In the genomic region with DNA sequence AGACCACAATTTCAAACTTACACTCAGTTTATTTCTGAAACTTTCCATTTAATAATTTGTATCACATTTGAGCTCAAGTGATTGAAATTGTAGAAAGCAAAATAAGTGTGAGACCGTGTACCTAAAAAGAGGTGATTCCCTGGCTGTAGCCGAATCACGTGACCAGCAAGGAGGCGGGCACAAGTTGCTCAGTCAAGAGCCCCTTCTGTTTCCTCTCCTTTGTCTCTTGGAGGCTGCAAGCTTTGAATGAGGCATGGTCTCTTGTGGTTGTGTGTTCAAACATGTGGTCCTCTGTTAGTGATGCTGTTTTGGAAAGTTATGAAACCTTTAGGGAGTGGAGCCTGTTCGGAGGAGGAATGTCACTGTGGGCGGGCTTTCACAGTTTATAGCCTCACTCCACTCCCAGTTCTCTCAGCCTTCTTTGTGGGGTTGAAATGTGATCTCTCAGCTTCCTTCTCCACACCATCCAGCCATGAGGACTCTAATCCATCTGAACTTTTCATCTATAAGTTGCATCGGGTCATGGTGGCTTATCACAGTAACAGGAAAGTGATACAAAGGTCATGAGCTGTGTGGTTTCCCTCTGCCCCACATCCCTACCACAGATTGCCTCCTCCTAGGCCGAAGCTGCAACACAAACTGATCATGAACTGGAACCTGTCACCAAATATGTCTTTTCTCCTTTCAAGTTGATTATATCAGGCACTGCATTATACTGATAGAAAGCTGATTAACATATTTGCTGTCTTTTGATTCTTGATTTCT, we compare ENCODE assay signal across 26 mouse cellular contexts.
DNase-seq lines count a peak whose midpoint lies in the region; ATAC-seq lines count a peak whose summit lies in the region.
"Had no signal": no experiment of that assay in that cellular context is flagged by ENCODE, and none has a peak within 500 bp of the region (broad histone marks: within the 10 kb centered on the region; RNA-seq: fewer than 3 reads in every experiment).

No protein-coding gene starts in this region.

- H3K36me3 ChIP-seq in midbrain, embryonic 10.5 days, result no peaks in the 10 kb centered on the region
- H3K36me3 ChIP-seq in midbrain, embryonic 11.5 days (ENCODE audit: control insufficient read depth, insufficient read depth, low read length), result no peaks in the 10 kb centered on the region
- H3K36me3 ChIP-seq: embryonic facial prominence, embryonic 12.5 days; forebrain, embryonic 12.5 days; hindbrain, embryonic 10.5 days; limb, embryonic 15.5 days; neural tube, embryonic 15.5 days had no signal

- no peak overlapping the region for H3K4me3 ChIP-seq in midbrain, embryonic 10.5 days
- no peak overlapping the region for H3K4me3 ChIP-seq in midbrain, embryonic 11.5 days (ENCODE audit: low read depth, low read length)
- H3K4me3 ChIP-seq: embryonic facial prominence, embryonic 12.5 days; erythroblast, embryonic 14.5 days; forebrain, embryonic 12.5 days; hindbrain, embryonic 10.5 days; limb, embryonic 15.5 days; megakaryocyte, embryonic 14.5 days; neural tube, embryonic 15.5 days had no signal

- no peaks in the 10 kb centered on the region for H3K4me1 ChIP-seq in midbrain, embryonic 10.5 days
- H3K4me1 ChIP-seq in midbrain, embryonic 11.5 days (ENCODE audit: control insufficient read depth, insufficient read depth, low read length), result no peaks in the 10 kb centered on the region
- H3K4me1 ChIP-seq: embryonic facial prominence, embryonic 12.5 days; forebrain, embryonic 12.5 days; hindbrain, embryonic 10.5 days; limb, embryonic 15.5 days; neural tube, embryonic 15.5 days had no signal

- no peak overlapping the region for H3K27ac ChIP-seq in midbrain, embryonic 10.5 days (replicated peaks)
- H3K27ac ChIP-seq in midbrain, embryonic 11.5 days (ENCODE audit: low read depth, low read length), result no peak overlapping the region
- H3K27ac ChIP-seq: embryonic facial prominence, embryonic 12.5 days; forebrain, embryonic 12.5 days; hindbrain, embryonic 10.5 days; limb, embryonic 15.5 days; liver, embryonic 14.5 days; neural tube, embryonic 15.5 days; stomach, postnatal 0 days had no signal

- H3K4me2 ChIP-seq in midbrain, embryonic 11.5 days, result no peak overlapping the region
- H3K4me2 ChIP-seq: embryonic facial prominence, embryonic 12.5 days; forebrain, embryonic 12.5 days; heart, embryonic 11.5 days; limb, embryonic 15.5 days; lung, embryonic 14.5 days; neural tube, embryonic 15.5 days had no signal

- peak; percentile 44 for DNase-seq in R1 (ENCODE audit: low read depth, low spot score)
- DNase-seq in induced T-regulatory cell, adult 2 months (ENCODE audit: low read depth), result peak; percentile 63
- DNase-seq in adrenal gland, adult 8-10 months, result no peak
- no peak for DNase-seq in midbrain, embryonic 10.5 days (ENCODE audit: low spot score)
- no peak for DNase-seq in ovary, adult 18-20 months (ENCODE audit: low spot score)
- DNase-seq in midbrain, embryonic 11.5 days (ENCODE audit: low spot score, missing footprints), result no peak
- DNase-seq: adrenal gland, adult 2 months; cerebellum, adult 18-20 months; cerebellum, postnatal 14 days; gastrocnemius, postnatal 36 days; left cerebral cortex, postnatal 4 days; lung, embryonic 14.5 days had no signal

- peak; percentile 56 for ATAC-seq in CD4-positive, CD25-positive, alpha-beta regulatory T cell, adult 4 months
- ATAC-seq in midbrain, embryonic 11.5 days (ENCODE audit: low FRiP score), result no peak
- ATAC-seq: hindbrain, embryonic 16.5 days; intestine, postnatal 0 days; midbrain, embryonic 16.5 days had no signal

- H3K9me3 ChIP-seq in midbrain, embryonic 10.5 days (replicated peaks), result no peaks in the 10 kb centered on the region; the same call in 1 of the 2 replicates
- H3K9me3 ChIP-seq in midbrain, embryonic 11.5 days (ENCODE audit: control insufficient read depth, low read length), result no peaks in the 10 kb centered on the region
- H3K9me3 ChIP-seq: embryonic facial prominence, embryonic 12.5 days; forebrain, embryonic 12.5 days; hindbrain, embryonic 10.5 days; limb, embryonic 15.5 days; megakaryocyte, embryonic 14.5 days; neural tube, embryonic 15.5 days had no signal

- no peaks in the 10 kb centered on the region for H3K27me3 ChIP-seq in midbrain, embryonic 10.5 days (ENCODE audit: low read depth, poor library complexity, severe bottlenecking)
- no peaks in the 10 kb centered on the region for H3K27me3 ChIP-seq in midbrain, embryonic 11.5 days (ENCODE audit: control insufficient read depth, insufficient read depth, low read length)
- H3K27me3 ChIP-seq: embryonic facial prominence, embryonic 12.5 days; forebrain, embryonic 12.5 days; limb, embryonic 15.5 days; megakaryocyte, embryonic 14.5 days; neural tube, embryonic 15.5 days had no signal

- no peak overlapping the region for H3K9ac ChIP-seq in midbrain, embryonic 11.5 days (ENCODE audit: low read length)
- H3K9ac ChIP-seq: embryonic facial prominence, embryonic 12.5 days; forebrain, embryonic 12.5 days; limb, embryonic 15.5 days; liver, embryonic 14.5 days; lung, embryonic 14.5 days; neural tube, embryonic 15.5 days had no signal

- 89% methylated on average over 8 of the region's 8 CpGs for WGBS in midbrain, embryonic 10.5 days
- 86% methylated on average over 8 of the region's 8 CpGs for WGBS in midbrain, embryonic 11.5 days

Comparison
In these comparisons a context has a peak if more than half of its experiments do, and no peak if none do; other contexts are left out.
1. DNase-seq: peak in R1 (single experiment) and induced T-regulatory cell, adult 2 months (single experiment); none in adrenal gland, adult 8-10 months (single experiment), midbrain, embryonic 10.5 days (single experiment), ovary, adult 18-20 months (single experiment) and midbrain, embryonic 11.5 days (single experiment).